Mouse (Mus musculus): ENCODE data around the gene Unc45b. TPM values are rescaled to one million over a fixed set of nuclear protein-coding genes. Genes with fewer than 3 reads are reported as not detected.
"Not testable (repeated sequence)": the region's sequence is repeated elsewhere in the genome, so short reads cannot be mapped to it uniquely, and the experiment has no call there.

The Unc45b gene
- polyA plus RNA-seq, 1 experiment from 2014 or later = 1.3 TPM

GRCm38 (mm10) chr11:82930391-82930955, 20.1 kb downstream of the Unc45b start:
- H3K9me3 ChIP-seq; ATAC-seq (ENCODE audit: low FRiP score); H3K27ac ChIP-seq; H3K36me3 ChIP-seq: not testable (repeated sequence)
- H3K4me1 ChIP-seq (replicated peaks) = peaks cover 22% of the 10 kb centered on the region
- H3K27me3 ChIP-seq = peaks cover 75% of the 10 kb centered on the region
- H3K4me3 ChIP-seq = peak overlapping the region; percentile 50
- peak overlapping the region; percentile 62 for H3K9ac ChIP-seq
- WGBS = 1% methylated on average over 80 of the region's 85 CpGs
- H3K4me2 ChIP-seq = peak overlapping the region; percentile 94

DNA sequence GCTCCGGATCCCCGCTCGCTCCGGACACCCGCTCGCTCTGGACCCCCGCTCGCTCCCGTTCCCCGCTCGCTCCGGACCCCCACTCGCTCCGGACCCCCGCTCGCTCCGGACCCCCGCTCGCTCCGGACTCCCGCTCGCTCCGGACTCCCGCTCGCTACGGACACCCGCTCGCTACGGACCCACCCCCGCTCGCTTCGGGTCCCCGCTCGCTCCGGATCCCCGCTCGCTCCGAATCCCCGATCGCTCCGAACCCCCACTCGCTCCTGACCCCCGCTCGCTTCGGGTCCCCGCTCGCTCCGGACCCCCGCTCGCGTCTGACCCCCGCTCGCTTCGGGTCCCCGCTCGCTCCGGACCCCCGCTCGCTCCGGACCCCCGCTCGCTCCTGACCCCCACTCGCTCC, 20.8 kb downstream of the Unc45b start:
- H3K9me3 ChIP-seq; H3K27ac ChIP-seq; H3K36me3 ChIP-seq; ATAC-seq (ENCODE audit: low FRiP score): not testable (repeated sequence)
- WGBS = 2% methylated on average over 59 of the region's 63 CpGs
- H3K4me3 ChIP-seq = peak overlapping the region; percentile 50
- H3K4me1 ChIP-seq (replicated peaks) = peaks cover 22% of the 10 kb centered on the region
- H3K4me2 ChIP-seq = peak overlapping the region; percentile 94
- H3K9ac ChIP-seq = peak overlapping the region; percentile 62
- peaks cover 75% of the 10 kb centered on the region for H3K27me3 ChIP-seq

GRCm38 (mm10) chr11:82931671-82932450, 21.5 kb downstream of the Unc45b start:
- H3K36me3 ChIP-seq; ATAC-seq (ENCODE audit: low FRiP score); H3K9me3 ChIP-seq; H3K27ac ChIP-seq: not testable (repeated sequence)
- Histone ChIP-seq H3K4me2 (peak overlapping the region; percentile 94), H3K9ac (peak overlapping the region; percentile 62), H3K4me3 (peak overlapping the region; percentile 50), H3K4me1 (replicated peaks) (peaks cover 22% of the 10 kb centered on the region), H3K27me3 (peaks cover 75% of the 10 kb centered on the region)
- WGBS = under 1% methylated on average over 89 of the region's 119 CpGs

- H3K27me3 ChIP-seq = peaks cover 77% of the 10 kb centered on the region
- H3K27ac ChIP-seq = no peak overlapping the region
- H3K4me3 ChIP-seq = peak overlapping the region; percentile 50
- H3K9ac ChIP-seq = no peak overlapping the region; the same call in 1 of the 2 replicates
- ATAC-seq (ENCODE audit: low FRiP score) = no peak
- H3K36me3 ChIP-seq = no peaks in the 10 kb centered on the region
- WGBS = under 1% methylated on average over 25 of the region's 29 CpGs
- peak overlapping the region; percentile 94 for H3K4me2 ChIP-seq
- H3K4me1 ChIP-seq (replicated peaks) = peaks cover 22% of the 10 kb centered on the region
- H3K9me3 ChIP-seq = no peaks in the 10 kb centered on the region
Measured at GRCm38 (mm10) chr11:82933186-82933585, 22.8 kb downstream of the Unc45b start.

- no peak overlapping the region for H3K9ac ChIP-seq
- H3K27ac ChIP-seq = no peak overlapping the region
- H3K4me3 ChIP-seq = no peak overlapping the region
- H3K27me3 ChIP-seq = peaks cover 25% of the 10 kb centered on the region; the same call in 1 of the 2 replicates
- no peak overlapping the region for H3K4me2 ChIP-seq
- no peak for ATAC-seq (ENCODE audit: low FRiP score)
- H3K36me3 ChIP-seq = no peaks in the 10 kb centered on the region
- WGBS = 62% methylated on average over 6 of the region's 6 CpGs
- no peaks in the 10 kb centered on the region for H3K4me1 ChIP-seq (replicated peaks)
- no peaks in the 10 kb centered on the region for H3K9me3 ChIP-seq
Measured at GRCm38 (mm10) chr11:82943336-82943735, 33.0 kb downstream of the Unc45b start.

DNA sequence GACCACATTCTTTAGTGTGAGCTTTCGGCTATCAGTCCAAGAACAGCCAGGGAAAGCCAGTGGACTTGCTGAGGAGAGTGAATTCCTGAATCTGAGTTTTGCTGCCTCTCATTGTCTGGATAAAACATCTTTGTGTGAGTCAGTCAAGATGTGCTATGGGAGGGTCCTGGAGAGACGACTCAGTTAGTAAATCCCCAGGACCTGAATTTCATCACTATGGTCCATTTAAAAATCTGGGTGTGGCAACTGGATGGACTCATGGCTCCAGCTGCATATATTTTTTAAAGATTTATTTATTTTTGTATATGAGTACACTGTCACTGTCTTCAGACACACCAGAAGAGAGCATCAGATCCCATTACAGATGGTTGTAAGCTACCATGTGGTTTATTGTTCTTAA, 35.3 kb downstream of the Unc45b start:
- Histone ChIP-seq H3K36me3 (no peaks in the 10 kb centered on the region), H3K9me3 (no peaks in the 10 kb centered on the region), H3K9ac (no peak overlapping the region), H3K4me2 (no peak overlapping the region), H3K4me1 (replicated peaks) (no peaks in the 10 kb centered on the region), H3K4me3 (no peak overlapping the region), H3K27ac (no peak overlapping the region), H3K27me3 (peaks cover 24% of the 10 kb centered on the region)
- 70% methylated on average over 2 of the region's 2 CpGs for WGBS
- no peak for ATAC-seq (ENCODE audit: low FRiP score)

- H3K9ac ChIP-seq = no peak overlapping the region
- no peaks in the 10 kb centered on the region for H3K9me3 ChIP-seq
- 50% methylated on average over 4 of the region's 4 CpGs for WGBS
- no peak for ATAC-seq (ENCODE audit: low FRiP score)
- no peak overlapping the region for H3K27ac ChIP-seq
- H3K27me3 ChIP-seq = peaks cover 39% of the 10 kb centered on the region
- H3K36me3 ChIP-seq = no peaks in the 10 kb centered on the region
- peaks cover 9% of the 10 kb centered on the region; the same call in 1 of the 2 replicates for H3K4me1 ChIP-seq (replicated peaks)
- H3K4me2 ChIP-seq = no peak overlapping the region
- no peak overlapping the region for H3K4me3 ChIP-seq
Measured at GRCm38 (mm10) chr11:82947457-82947856, 37.1 kb downstream of the Unc45b start.

- 90% methylated on average over 9 of the region's 9 CpGs for WGBS
- no peak overlapping the region for H3K9ac ChIP-seq
- H3K4me2 ChIP-seq = no peak overlapping the region
- no peak overlapping the region for H3K27ac ChIP-seq
- no peaks in the 10 kb centered on the region for H3K36me3 ChIP-seq
- no peaks in the 10 kb centered on the region for H3K9me3 ChIP-seq
- H3K4me1 ChIP-seq (replicated peaks) = peaks cover 9% of the 10 kb centered on the region; the same call in 1 of the 2 replicates
- ATAC-seq (ENCODE audit: low FRiP score) = no peak
- peaks cover 54% of the 10 kb centered on the region for H3K27me3 ChIP-seq
- no peak overlapping the region for H3K4me3 ChIP-seq
Measured at GRCm38 (mm10) chr11:82949036-82949435, 38.7 kb downstream of the Unc45b start.

DNA sequence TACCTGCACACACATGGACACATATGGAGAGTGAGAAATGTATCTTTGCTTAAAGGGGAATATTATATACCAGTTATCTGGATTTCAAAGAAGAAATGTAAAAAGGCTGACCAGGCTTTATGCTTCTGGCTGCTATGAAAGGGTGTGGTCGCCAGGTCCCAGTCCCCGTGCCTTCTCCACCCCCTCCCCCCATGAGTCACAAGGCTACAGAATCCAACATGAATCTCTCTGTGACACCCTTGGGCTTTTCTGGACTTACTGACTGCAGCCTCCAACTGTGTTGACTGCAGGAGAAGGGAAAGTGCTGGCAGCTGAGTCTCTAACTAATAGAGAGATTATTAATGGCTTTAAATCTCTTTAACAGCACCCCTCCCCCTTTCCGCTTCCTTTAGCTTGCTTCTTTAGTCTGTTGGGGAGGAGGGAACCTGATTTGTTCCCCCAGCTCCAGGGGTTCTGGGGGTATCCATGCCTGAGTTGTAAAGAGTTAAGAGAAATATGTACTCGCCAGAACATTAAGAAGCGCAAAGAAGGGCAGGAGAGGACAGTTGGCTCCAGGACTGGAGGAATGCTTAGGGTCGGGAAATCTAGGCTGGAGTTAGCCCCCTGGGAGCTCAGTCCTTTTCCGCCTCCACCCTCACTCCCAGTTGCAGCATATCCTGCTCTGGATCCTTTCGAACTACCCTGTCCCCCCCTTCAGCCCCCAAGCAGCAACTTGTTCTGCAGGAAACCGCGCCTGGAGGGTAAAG, 40.6 kb downstream of the Unc45b start, which contains the start of gene Slfn5:
Gene Slfn5 (plus strand): TSS at position 614 of the 746 bp plus-strand sequence.
- peaks cover 9% of the 10 kb centered on the region; the same call in 1 of the 2 replicates for H3K4me1 ChIP-seq (replicated peaks)
- no peaks in the 10 kb centered on the region for H3K9me3 ChIP-seq
- 0 out of 2 replicates have a peak within 1 kb of the TSS, but pooled peaks have one; percentile 19 for H3K4me2 ChIP-seq
- ATAC-seq (ENCODE audit: low FRiP score) = no peak
- H3K9ac ChIP-seq = no peak within 1 kb of the TSS; the same call in 1 of the 2 replicates
- WGBS = 15% methylated on average over 10 of the region's 10 CpGs
- H3K27me3 ChIP-seq = peaks cover 66% of the 10 kb centered on the region
- no peak within 1 kb of the TSS for H3K27ac ChIP-seq
- H3K4me3 ChIP-seq = peak within 1 kb of the TSS; percentile 5; the same call in 1 of the 2 replicates
- no peaks in the 10 kb centered on the region for H3K36me3 ChIP-seq

DNA sequence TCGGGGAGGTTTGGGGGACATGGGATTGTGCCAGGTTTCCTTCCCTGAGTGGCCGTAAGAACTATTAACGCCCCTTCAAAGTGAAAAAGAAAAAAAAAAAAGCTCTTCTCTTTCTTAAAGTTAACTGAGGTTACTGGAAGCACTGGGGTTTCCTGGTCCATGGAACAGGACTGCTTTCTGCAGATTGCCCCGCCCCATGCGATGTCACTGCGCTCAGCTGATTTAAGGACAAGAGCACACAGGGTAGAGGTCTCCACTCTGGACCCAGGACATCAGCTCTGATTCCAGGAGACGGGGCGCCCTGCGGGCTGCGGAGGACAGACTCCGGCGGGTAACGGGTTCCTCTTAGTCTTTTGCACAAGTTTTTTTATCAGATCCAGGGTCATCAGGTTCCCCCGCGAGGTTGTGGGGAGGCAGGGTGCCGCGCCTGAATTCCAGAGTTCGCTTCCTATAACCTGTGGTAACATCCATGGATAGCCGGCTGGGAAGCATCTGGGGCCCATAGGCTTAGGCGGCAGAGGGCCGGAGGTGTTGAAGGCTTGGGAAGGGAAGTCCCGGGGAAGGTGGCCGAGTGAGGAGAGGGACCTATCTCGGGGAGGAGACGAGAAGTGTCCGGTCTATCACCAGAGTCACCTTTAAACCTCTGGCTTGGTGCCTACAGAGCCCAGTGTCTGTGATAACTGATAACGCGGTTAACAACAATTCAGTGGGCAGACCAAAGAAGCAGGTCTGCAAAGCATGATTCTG, 41.7 kb downstream of the Unc45b start:
- WGBS = 13% methylated on average over 28 of the region's 28 CpGs
- Histone ChIP-seq H3K4me3 (peak overlapping the region; percentile 5; the same call in 1 of the 2 replicates), H3K27ac (no peak overlapping the region), H3K9ac (no peak overlapping the region; the same call in 1 of the 2 replicates), H3K4me1 (replicated peaks) (peaks cover 9% of the 10 kb centered on the region; the same call in 1 of the 2 replicates), H3K9me3 (no peaks in the 10 kb centered on the region), H3K36me3 (no peaks in the 10 kb centered on the region), H3K4me2 (0 out of 2 replicates have a peak overlapping the region, but pooled peaks have one; percentile 19), H3K27me3 (peaks cover 69% of the 10 kb centered on the region)
- ATAC-seq (ENCODE audit: low FRiP score) = no peak

DNA sequence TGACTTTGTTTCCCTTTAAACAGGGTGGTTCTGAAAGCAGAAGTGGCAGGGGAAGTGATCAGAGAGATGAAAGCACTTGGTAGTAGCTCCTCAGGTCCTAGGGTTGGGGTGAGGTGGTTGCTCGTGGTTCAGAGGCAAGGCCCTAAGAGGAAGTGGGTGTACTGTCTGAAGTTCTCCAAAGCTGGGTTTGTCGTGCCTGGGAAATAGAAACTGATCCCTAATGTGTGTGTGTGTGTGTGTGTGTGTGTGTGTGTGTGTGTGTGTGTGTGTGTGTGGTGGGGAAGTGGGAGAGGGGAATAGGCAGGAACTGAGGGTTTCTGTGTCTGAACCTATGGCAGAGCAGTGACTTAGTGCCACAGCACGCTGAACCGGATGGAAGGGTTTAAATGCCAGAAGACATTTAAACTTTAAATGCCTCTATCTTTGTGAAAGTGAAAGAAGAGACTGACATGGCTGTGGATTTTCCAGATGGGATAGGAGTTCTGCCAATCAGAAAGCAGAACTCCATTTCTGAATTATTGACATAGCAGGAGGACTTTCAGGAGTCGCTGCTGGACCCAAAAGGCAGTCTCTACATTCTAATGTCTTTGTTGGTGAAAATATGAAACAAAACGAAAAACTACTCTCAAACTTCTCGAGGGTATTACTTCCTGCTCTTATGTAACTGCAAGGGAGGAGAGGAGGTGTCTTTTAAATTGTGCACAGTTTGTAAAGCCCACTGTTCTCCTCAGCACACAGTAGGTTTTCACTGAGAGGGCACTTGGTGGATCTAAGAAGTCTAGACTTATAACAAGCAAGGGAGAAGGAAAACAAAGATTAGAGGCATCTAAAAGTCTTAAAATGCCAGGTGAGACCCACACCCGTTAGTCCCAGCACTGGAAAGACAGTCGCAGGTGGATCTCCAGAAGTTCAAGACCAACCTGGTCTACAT, 42.5 kb downstream of the Unc45b start:
- Histone ChIP-seq H3K27me3 (peaks cover 69% of the 10 kb centered on the region), H3K4me1 (replicated peaks) (peaks cover 9% of the 10 kb centered on the region; the same call in 1 of the 2 replicates), H3K36me3 (no peaks in the 10 kb centered on the region), H3K27ac (no peak overlapping the region), H3K9me3 (no peaks in the 10 kb centered on the region), H3K9ac (no peak overlapping the region), H3K4me2 (no peak overlapping the region), H3K4me3 (no peak overlapping the region)
- no peak for ATAC-seq (ENCODE audit: low FRiP score)
- WGBS = 72% methylated on average over 9 of the region's 9 CpGs

All from hindbrain, embryonic 13.5 days (tissue).